Mouse (Mus musculus) spleen, adult 2 months (tissue): Measurements from ENCODE around the gene Nos1.

Experiments
- CTCF ChIP-seq: fragments of 200-500 bp; IDR thresholded peaks from 2 replicates; pipeline ENCODE4 v1.5.1; 2011; ENCODE audit warnings: mild to moderate bottlenecking, inconsistent platforms; ENCODE audit not compliant: insufficient read depth, insufficient read length, insufficient replicate concordance; ENCODE audit errors: extremely low read depth
- POLR2A ChIP-seq: fragments of 200-500 bp; IDR thresholded peaks from 2 replicates; pipeline ENCODE4 v1.6.1; 2011; ENCODE audit warnings: low read depth, low read length, inconsistent platforms

- TF ChIP-seq POLR2A (no peak), CTCF (no peak)
Observed at GRCm38 (mm10) chr5:117978159-117978697, 197.4 kb downstream of the Nos1 start.
